Mouse (Mus musculus): ENCODE measurements around the gene Clcn7. TPM values are rescaled to one million over a fixed set of nuclear protein-coding genes. Genes with fewer than 3 reads are reported as not detected.
"Not testable (repeated sequence)": the region's sequence is repeated elsewhere in the genome, so short reads cannot be mapped to it uniquely, and the experiment has no call there.

The Clcn7 gene
- polyA plus RNA-seq, 1 experiment from 2014 or later, result 17.9 TPM

- H3K4me1 ChIP-seq, result peaks cover 27% of the 10 kb centered on the region
- no peaks in the 10 kb centered on the region for H3K27me3 ChIP-seq (replicated peaks)
- 88% methylated on average over 5 of the region's 5 CpGs for WGBS
- H3K9me3 ChIP-seq, result no peaks in the 10 kb centered on the region
- H3K9ac ChIP-seq, result 0 out of 2 replicates have a peak overlapping the region, but pooled peaks have one; percentile 19
- peaks cover 73% of the 10 kb centered on the region for H3K36me3 ChIP-seq
- H3K4me3 ChIP-seq, result no peak overlapping the region
- H3K27ac ChIP-seq (replicated peaks), result no peak overlapping the region
- H3K4me2 ChIP-seq, result no peak overlapping the region
- ATAC-seq (ENCODE audit: extremely low read depth, insufficient number of reproducible peaks, low FRiP score, low TSS enrichment), result no peak
Observed at GRCm38 (mm10) chr17:25111220-25111619, 22.0 kb upstream of the Clcn7 start.

GRCm38 (mm10) chr17:25111739-25112422 is 21.3 kb upstream of the Clcn7 start:
- no peak overlapping the region for H3K4me3 ChIP-seq
- no peaks in the 10 kb centered on the region for H3K27me3 ChIP-seq (replicated peaks)
- no peak overlapping the region for H3K4me2 ChIP-seq
- H3K4me1 ChIP-seq, result peaks cover 29% of the 10 kb centered on the region
- H3K9ac ChIP-seq, result peak overlapping the region; percentile 65
- 71% methylated on average over 8 of the region's 8 CpGs for WGBS
- ATAC-seq (ENCODE audit: extremely low read depth, insufficient number of reproducible peaks, low FRiP score, low TSS enrichment), result no peak
- H3K36me3 ChIP-seq, result peaks cover 67% of the 10 kb centered on the region
- peak overlapping the region; percentile 42 for H3K27ac ChIP-seq (replicated peaks)
- no peaks in the 10 kb centered on the region for H3K9me3 ChIP-seq

- Histone ChIP-seq H3K4me2 (no peak overlapping the region), H3K4me1 (peaks cover 29% of the 10 kb centered on the region), H3K27me3 (replicated peaks) (no peaks in the 10 kb centered on the region), H3K9me3 (no peaks in the 10 kb centered on the region), H3K27ac (replicated peaks) (0 out of 2 replicates have a peak overlapping the region, but pooled peaks have one; percentile 42), H3K36me3 (peaks cover 61% of the 10 kb centered on the region), H3K4me3 (no peak overlapping the region), H3K9ac (peak overlapping the region; percentile 65)
- WGBS, result 71% methylated on average over 3 of the region's 3 CpGs
- ATAC-seq (ENCODE audit: extremely low read depth, insufficient number of reproducible peaks, low FRiP score, low TSS enrichment), result no peak
Observed at GRCm38 (mm10) chr17:25112423-25112810, 20.8 kb upstream of the Clcn7 start.

GRCm38 (mm10) chr17:25114908-25115645 is 18.1 kb upstream of the Clcn7 start:
- Histone ChIP-seq H3K9me3 (no peaks in the 10 kb centered on the region), H3K27me3 (replicated peaks) (no peaks in the 10 kb centered on the region; the same call in 1 of the 2 replicates), H3K9ac (peak overlapping the region; percentile 83), H3K4me1 (peaks cover 29% of the 10 kb centered on the region), H3K36me3 (peaks cover 37% of the 10 kb centered on the region), H3K4me2 (peak overlapping the region; percentile 88), H3K27ac (replicated peaks) (peak overlapping the region; percentile 90), H3K4me3 (peak overlapping the region; percentile 62)
- ATAC-seq (ENCODE audit: extremely low read depth, insufficient number of reproducible peaks, low FRiP score, low TSS enrichment), result no peak; the same call in 1 of the 2 replicates
- 12% methylated on average over 23 of the region's 23 CpGs for WGBS

- WGBS, result 6% methylated on average over 40 of the region's 40 CpGs
Observed at GRCm38 (mm10) chr17:25115664-25116432, 17.3 kb upstream of the Clcn7 start, which contains the start of gene Telo2. Gene Telo2 (minus strand): TSS chr17:25115967.

GRCm38 (mm10) chr17:25117263-25117662 is 15.9 kb upstream of the Clcn7 start:
- H3K9me3 ChIP-seq, result no peaks in the 10 kb centered on the region
- WGBS, result 29% methylated on average over 4 of the region's 4 CpGs
- peaks cover 19% of the 10 kb centered on the region for H3K36me3 ChIP-seq

More at GRCm38 (mm10) chr17:25115664-25116432, 17.3 kb upstream of the Clcn7 start, which contains the start of gene Telo2:
- peaks cover 30% of the 10 kb centered on the region for H3K36me3 ChIP-seq
- no peaks in the 10 kb centered on the region for H3K9me3 ChIP-seq
- ATAC-seq (ENCODE audit: extremely low read depth, insufficient number of reproducible peaks, low FRiP score, low TSS enrichment), result peak; percentile 91
- H3K4me3 ChIP-seq, result peak within 1 kb of the TSS; percentile 62
- peak within 1 kb of the TSS; percentile 88 for H3K4me2 ChIP-seq
- peak within 1 kb of the TSS; percentile 90 for H3K27ac ChIP-seq (replicated peaks)
- H3K4me1 ChIP-seq, result peaks cover 29% of the 10 kb centered on the region
- H3K27me3 ChIP-seq (replicated peaks), result no peaks in the 10 kb centered on the region; the same call in 1 of the 2 replicates
- peak within 1 kb of the TSS; percentile 83 for H3K9ac ChIP-seq

GRCm38 (mm10) chr17:25120406-25120805 is 12.8 kb upstream of the Clcn7 start, which contains the start of gene Ptx4:
Gene Ptx4 (plus strand): TSS chr17:25120760.
- H3K9ac ChIP-seq, result no peak within 1 kb of the TSS
- no peak within 1 kb of the TSS for H3K4me2 ChIP-seq
- H3K36me3 ChIP-seq, result no peaks in the 10 kb centered on the region
- H3K27me3 ChIP-seq (replicated peaks), result peaks cover 30% of the 10 kb centered on the region
- 23% methylated on average over 3 of the region's 3 CpGs for WGBS
- no peak within 1 kb of the TSS for H3K4me3 ChIP-seq
- no peak within 1 kb of the TSS for H3K27ac ChIP-seq (replicated peaks)
- no peaks in the 10 kb centered on the region for H3K9me3 ChIP-seq
- no peak for ATAC-seq (ENCODE audit: extremely low read depth, insufficient number of reproducible peaks, low FRiP score, low TSS enrichment)
- H3K4me1 ChIP-seq, result peaks cover 8% of the 10 kb centered on the region

More at GRCm38 (mm10) chr17:25117263-25117662, 15.9 kb upstream of the Clcn7 start:
- Histone ChIP-seq H3K27me3 (replicated peaks) (peaks cover 14% of the 10 kb centered on the region), H3K9ac (no peak overlapping the region), H3K27ac (replicated peaks) (no peak overlapping the region), H3K4me1 (peaks cover 23% of the 10 kb centered on the region), H3K4me2 (no peak overlapping the region), H3K4me3 (no peak overlapping the region)
- ATAC-seq (ENCODE audit: extremely low read depth, insufficient number of reproducible peaks, low FRiP score, low TSS enrichment), result no peak

- ATAC-seq (ENCODE audit: extremely low read depth, insufficient number of reproducible peaks, low FRiP score, low TSS enrichment), result no peak
- 25% methylated on average over 7 of the region's 7 CpGs for WGBS
- Histone ChIP-seq H3K9me3 (no peaks in the 10 kb centered on the region), H3K9ac (no peak overlapping the region), H3K4me3 (no peak overlapping the region), H3K27me3 (replicated peaks) (peaks cover 30% of the 10 kb centered on the region), H3K4me1 (peaks cover 15% of the 10 kb centered on the region), H3K36me3 (no peaks in the 10 kb centered on the region), H3K4me2 (no peak overlapping the region), H3K27ac (replicated peaks) (no peak overlapping the region)
Observed at GRCm38 (mm10) chr17:25123979-25124378, 9.2 kb upstream of the Clcn7 start.

GRCm38 (mm10) chr17:25125442-25126060 is 7.6 kb upstream of the Clcn7 start:
- H3K36me3 ChIP-seq; H3K9ac ChIP-seq; H3K27ac ChIP-seq (replicated peaks); H3K4me2 ChIP-seq; H3K9me3 ChIP-seq; H3K4me3 ChIP-seq; ATAC-seq (ENCODE audit: extremely low read depth, insufficient number of reproducible peaks, low FRiP score, low TSS enrichment): not testable (repeated sequence)
- 61% methylated on average over 3 of the region's 3 CpGs for WGBS
- peaks cover 30% of the 10 kb centered on the region for H3K27me3 ChIP-seq (replicated peaks)
- peaks cover 15% of the 10 kb centered on the region for H3K4me1 ChIP-seq

GRCm38 (mm10) chr17:25127079-25127478 is 6.1 kb upstream of the Clcn7 start:
- peak; percentile 70; the same call in 1 of the 2 replicates for ATAC-seq (ENCODE audit: extremely low read depth, insufficient number of reproducible peaks, low FRiP score, low TSS enrichment)
- Histone ChIP-seq H3K4me1 (peaks cover 15% of the 10 kb centered on the region), H3K9ac (no peak overlapping the region), H3K9me3 (no peaks in the 10 kb centered on the region), H3K36me3 (no peaks in the 10 kb centered on the region), H3K27me3 (replicated peaks) (peaks cover 18% of the 10 kb centered on the region), H3K4me2 (peak overlapping the region; percentile 18), H3K27ac (replicated peaks) (peak overlapping the region; percentile 10; the same call in 1 of the 2 replicates), H3K4me3 (no peak overlapping the region)
- WGBS, result 11% methylated on average over 8 of the region's 8 CpGs

Data from heart, embryonic 13.5 days (tissue).